Mouse (Mus musculus): ENCODE measurements around the gene Ankef1. TPM values are rescaled to one million over a fixed set of nuclear protein-coding genes. Genes with fewer than 3 reads are reported as not detected.

The Ankef1 gene
- polyA plus RNA-seq, 1 experiment: not detected

DNA sequence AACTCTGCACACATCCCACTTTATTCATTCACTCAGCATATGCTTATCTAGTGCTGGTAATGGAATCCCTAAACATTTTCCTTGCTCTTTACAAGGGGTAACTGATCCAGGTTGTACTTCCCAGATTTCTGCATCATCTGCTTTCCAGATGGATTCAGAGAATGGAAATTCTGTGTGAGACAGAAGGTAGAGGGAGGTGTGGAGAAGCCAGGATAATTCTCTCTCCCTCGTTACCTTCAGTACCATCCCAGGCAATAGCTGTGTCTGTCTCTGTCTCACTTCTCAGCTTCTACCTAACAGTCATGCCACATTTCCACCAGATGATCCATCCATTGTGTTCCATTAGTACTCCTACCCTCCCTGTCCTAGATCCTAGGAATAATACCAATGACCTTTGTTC is 60.6 kb downstream of the Ankef1 start:
- Histone ChIP-seq H3K27me3 (ENCODE audit: control insufficient read depth, insufficient read depth, low read length, poor library complexity, severe bottlenecking) (no peaks in the 10 kb centered on the region), H3K27ac (ENCODE audit: insufficient read depth, low read length) (no peak overlapping the region), H3K36me3 (ENCODE audit: control insufficient read depth, insufficient read depth, low read length, poor library complexity, severe bottlenecking) (no peaks in the 10 kb centered on the region), H3K4me3 (ENCODE audit: low read depth, low read length) (no peak overlapping the region), H3K9ac (ENCODE audit: low read depth, poor library complexity, severe bottlenecking) (no peak overlapping the region), H3K4me1 (ENCODE audit: control insufficient read depth, insufficient read depth, low read length) (no peaks in the 10 kb centered on the region), H3K9me3 (replicated peaks; ENCODE audit: control insufficient read depth, insufficient read depth, low read length, poor library complexity, severe bottlenecking) (no peaks in the 10 kb centered on the region)
- TF ChIP-seq EP300 (IDR thresholded peaks at IDR 0.05; ENCODE audit: insufficient read depth, low read depth, low read length) (no peak), CTCF (IDR thresholded peaks at IDR 0.05; ENCODE audit: low read depth, low read length) (no peak), POLR2A (IDR thresholded peaks at IDR 0.05; ENCODE audit: insufficient read depth, low read length) (no peak)

- no peak for TF ChIP-seq POLR2A (IDR thresholded peaks at IDR 0.05; ENCODE audit: insufficient read depth, low read length)
- no peak for TF ChIP-seq EP300 (IDR thresholded peaks at IDR 0.05; ENCODE audit: insufficient read depth, low read depth, low read length)
- no peak for TF ChIP-seq CTCF (IDR thresholded peaks at IDR 0.05; ENCODE audit: low read depth, low read length)
- Histone ChIP-seq H3K4me1 (ENCODE audit: control insufficient read depth, insufficient read depth, low read length) (no peaks in the 10 kb centered on the region), H3K4me3 (ENCODE audit: low read depth, low read length) (no peak overlapping the region), H3K27ac (ENCODE audit: insufficient read depth, low read length) (no peak overlapping the region), H3K36me3 (ENCODE audit: control insufficient read depth, insufficient read depth, low read length, poor library complexity, severe bottlenecking) (no peaks in the 10 kb centered on the region), H3K9me3 (replicated peaks; ENCODE audit: control insufficient read depth, insufficient read depth, low read length, poor library complexity, severe bottlenecking) (no peaks in the 10 kb centered on the region), H3K9ac (ENCODE audit: low read depth, poor library complexity, severe bottlenecking) (no peak overlapping the region), H3K27me3 (ENCODE audit: control insufficient read depth, insufficient read depth, low read length, poor library complexity, severe bottlenecking) (no peaks in the 10 kb centered on the region)
Observed at GRCm38 (mm10) chr2:136570856-136571255, 69.1 kb downstream of the Ankef1 start.

- H3K4me3 ChIP-seq (ENCODE audit: low read depth, low read length): no peak overlapping the region
- H3K36me3 ChIP-seq (ENCODE audit: control insufficient read depth, insufficient read depth, low read length, poor library complexity, severe bottlenecking): no peaks in the 10 kb centered on the region
- H3K4me1 ChIP-seq (ENCODE audit: control insufficient read depth, insufficient read depth, low read length): no peaks in the 10 kb centered on the region
- H3K27ac ChIP-seq (ENCODE audit: insufficient read depth, low read length): no peak overlapping the region
- no peak overlapping the region for H3K9ac ChIP-seq (ENCODE audit: low read depth, poor library complexity, severe bottlenecking)
- no peaks in the 10 kb centered on the region for H3K27me3 ChIP-seq (ENCODE audit: control insufficient read depth, insufficient read depth, low read length, poor library complexity, severe bottlenecking)
- TF ChIP-seq POLR2A (IDR thresholded peaks at IDR 0.05; ENCODE audit: insufficient read depth, low read length) (no peak), CTCF (IDR thresholded peaks at IDR 0.05; ENCODE audit: low read depth, low read length) (no peak), EP300 (IDR thresholded peaks at IDR 0.05; ENCODE audit: insufficient read depth, low read depth, low read length) (no peak)
- no peaks in the 10 kb centered on the region for H3K9me3 ChIP-seq (replicated peaks; ENCODE audit: control insufficient read depth, insufficient read depth, low read length, poor library complexity, severe bottlenecking)
Observed at GRCm38 (mm10) chr2:136582762-136583161, 81.1 kb downstream of the Ankef1 start.

DNA sequence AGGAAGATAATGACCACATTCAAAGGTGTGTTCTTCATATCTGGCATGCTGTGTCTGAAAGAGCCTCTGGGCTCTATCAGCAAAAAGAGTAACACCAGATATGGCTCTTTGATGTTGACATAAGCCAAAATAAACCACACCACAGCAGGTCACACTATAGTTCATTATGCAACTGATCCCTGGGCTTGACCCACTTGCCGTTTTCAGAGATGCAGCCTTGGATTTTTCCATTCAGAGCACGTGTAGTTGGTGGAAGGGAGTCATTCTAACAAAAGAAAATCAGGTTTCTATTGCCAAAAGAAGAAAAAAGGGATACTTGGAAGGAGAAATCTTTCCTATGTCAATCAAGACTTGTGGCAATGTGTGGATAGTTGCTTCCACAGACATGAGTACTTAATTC is 87.1 kb downstream of the Ankef1 start:
- no peaks in the 10 kb centered on the region for H3K36me3 ChIP-seq (ENCODE audit: control insufficient read depth, insufficient read depth, low read length, poor library complexity, severe bottlenecking)
- no peaks in the 10 kb centered on the region for H3K4me1 ChIP-seq (ENCODE audit: control insufficient read depth, insufficient read depth, low read length)
- no peaks in the 10 kb centered on the region for H3K27me3 ChIP-seq (ENCODE audit: control insufficient read depth, insufficient read depth, low read length, poor library complexity, severe bottlenecking)
- H3K27ac ChIP-seq (ENCODE audit: insufficient read depth, low read length): no peak overlapping the region
- no peak overlapping the region for H3K4me3 ChIP-seq (ENCODE audit: low read depth, low read length)
- TF ChIP-seq POLR2A (IDR thresholded peaks at IDR 0.05; ENCODE audit: insufficient read depth, low read length): no peak
- TF ChIP-seq CTCF (IDR thresholded peaks at IDR 0.05; ENCODE audit: low read depth, low read length): no peak
- no peak for TF ChIP-seq EP300 (IDR thresholded peaks at IDR 0.05; ENCODE audit: insufficient read depth, low read depth, low read length)
- H3K9me3 ChIP-seq (replicated peaks; ENCODE audit: control insufficient read depth, insufficient read depth, low read length, poor library complexity, severe bottlenecking): no peaks in the 10 kb centered on the region
- no peak overlapping the region for H3K9ac ChIP-seq (ENCODE audit: low read depth, poor library complexity, severe bottlenecking)

DNA sequence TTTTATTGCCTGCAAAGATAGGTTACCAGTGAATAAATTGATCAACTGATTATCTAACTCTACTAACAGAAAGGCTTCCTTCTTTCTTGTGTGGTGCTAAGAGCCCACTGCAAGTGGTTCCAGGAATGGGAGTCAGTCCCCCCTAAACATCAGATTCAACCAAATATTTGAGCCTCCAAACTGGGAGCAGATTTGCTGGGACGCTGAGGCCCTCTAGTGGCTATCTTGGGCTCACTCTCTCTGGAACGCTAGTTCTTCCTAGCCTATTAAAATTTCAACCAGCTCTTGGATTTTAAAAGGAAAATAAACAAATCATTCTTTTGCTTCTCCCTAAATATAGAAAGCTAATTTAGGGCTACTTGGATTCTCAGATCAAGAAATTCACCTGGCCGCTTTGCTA is 94.7 kb downstream of the Ankef1 start:
- TF ChIP-seq CTCF (IDR thresholded peaks at IDR 0.05; ENCODE audit: low read depth, low read length) (peak; percentile 44), EP300 (IDR thresholded peaks at IDR 0.05; ENCODE audit: insufficient read depth, low read depth, low read length) (no peak)
- Histone ChIP-seq H3K27ac (ENCODE audit: insufficient read depth, low read length) (no peak overlapping the region), H3K9ac (ENCODE audit: low read depth, poor library complexity, severe bottlenecking) (no peak overlapping the region), H3K4me1 (ENCODE audit: control insufficient read depth, insufficient read depth, low read length) (no peaks in the 10 kb centered on the region), H3K4me3 (ENCODE audit: low read depth, low read length) (no peak overlapping the region), H3K27me3 (ENCODE audit: control insufficient read depth, insufficient read depth, low read length, poor library complexity, severe bottlenecking) (no peaks in the 10 kb centered on the region), H3K9me3 (replicated peaks; ENCODE audit: control insufficient read depth, insufficient read depth, low read length, poor library complexity, severe bottlenecking) (no peaks in the 10 kb centered on the region), H3K36me3 (ENCODE audit: control insufficient read depth, insufficient read depth, low read length, poor library complexity, severe bottlenecking) (no peaks in the 10 kb centered on the region)

- no peak overlapping the region for H3K27ac ChIP-seq (ENCODE audit: insufficient read depth, low read length)
- no peaks in the 10 kb centered on the region for H3K4me1 ChIP-seq (ENCODE audit: control insufficient read depth, insufficient read depth, low read length)
- no peaks in the 10 kb centered on the region for H3K9me3 ChIP-seq (replicated peaks; ENCODE audit: control insufficient read depth, insufficient read depth, low read length, poor library complexity, severe bottlenecking)
- TF ChIP-seq POLR2A (IDR thresholded peaks at IDR 0.05; ENCODE audit: insufficient read depth, low read length) (no peak), CTCF (IDR thresholded peaks at IDR 0.05; ENCODE audit: low read depth, low read length) (no peak), EP300 (IDR thresholded peaks at IDR 0.05; ENCODE audit: insufficient read depth, low read depth, low read length) (no peak)
- no peak overlapping the region for H3K9ac ChIP-seq (ENCODE audit: low read depth, poor library complexity, severe bottlenecking)
- no peak overlapping the region for H3K4me3 ChIP-seq (ENCODE audit: low read depth, low read length)
- no peaks in the 10 kb centered on the region for H3K36me3 ChIP-seq (ENCODE audit: control insufficient read depth, insufficient read depth, low read length, poor library complexity, severe bottlenecking)
- H3K27me3 ChIP-seq (ENCODE audit: control insufficient read depth, insufficient read depth, low read length, poor library complexity, severe bottlenecking): no peaks in the 10 kb centered on the region
Observed at GRCm38 (mm10) chr2:136598743-136599142, 97.0 kb downstream of the Ankef1 start.

All from ES-Bruce4 (cell line).